Mouse (Mus musculus) WW6 (cell line): ENCODE measurements around the gene Olfr342.

Experiments used
- DNase-seq: peaks from one replicate; pipeline ENCODE4 v3.0.0-alpha.2; 2013; ENCODE audit warnings: low read depth, low spot score

Gene Olfr342

GRCm38 (mm10) chr2:36524698-36525097 lies at the start of gene Olfr342:
Olfr342 (plus strand) TSS chr2:36524998.
- DNase-seq, result no peak

GRCm38 (mm10) chr2:36482368-36482767 lies 42.4 kb upstream of the Olfr342 start, which contains the start of gene Olfr341:
Olfr341 (minus strand) TSS chr2:36482468.
- DNase-seq, result no peak

- DNase-seq, result no peak
These were observed 40.4 kb downstream of the Olfr342 start for GRCm38 (mm10) chr2:36565156-36565555.

- DNase-seq, result no peak
These were observed 41.6 kb downstream of the Olfr342 start, which contains the start of gene Olfr344 for GRCm38 (mm10) chr2:36566362-36566761. Olfr344 (plus strand) TSS chr2:36566662.

- DNase-seq, result no peak
These were observed 42.2 kb downstream of the Olfr342 start for GRCm38 (mm10) chr2:36567022-36567421.

- no peak for DNase-seq
These were observed 43.0 kb downstream of the Olfr342 start for GRCm38 (mm10) chr2:36567845-36568244.
